Mouse (Mus musculus) testis, postnatal 14 days (tissue): ENCODE results near the gene 4930596D02Rik.

Experiments used
- DNase-seq: peaks from one replicate; pipeline ENCODE4 v3.0.0; 2021; ENCODE audit warnings: low spot score

Gene 4930596D02Rik

DNA sequence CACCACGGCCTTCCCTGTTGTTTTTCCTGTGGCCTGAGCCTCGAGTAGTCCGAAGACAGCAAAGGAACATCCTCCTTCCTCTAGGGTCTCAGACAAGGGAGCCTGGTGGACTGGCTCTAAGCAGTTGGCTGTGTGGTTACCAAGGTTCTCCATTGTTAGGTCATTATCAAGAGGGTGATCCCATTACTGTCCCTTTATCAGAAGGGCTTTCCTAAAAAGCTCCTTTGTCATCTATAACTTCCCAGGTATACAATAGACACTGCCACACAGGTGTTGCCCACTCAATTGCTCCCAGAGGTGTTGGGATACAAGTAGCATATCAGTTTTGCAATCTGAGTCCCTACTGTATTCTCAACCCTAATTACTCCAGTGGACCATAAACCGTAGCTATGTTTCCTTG, at the start of gene 4930596D02Rik:
4930596D02Rik (minus strand) TSS at position 101 of the 400 bp plus-strand sequence.
- no peak for DNase-seq

DNA sequence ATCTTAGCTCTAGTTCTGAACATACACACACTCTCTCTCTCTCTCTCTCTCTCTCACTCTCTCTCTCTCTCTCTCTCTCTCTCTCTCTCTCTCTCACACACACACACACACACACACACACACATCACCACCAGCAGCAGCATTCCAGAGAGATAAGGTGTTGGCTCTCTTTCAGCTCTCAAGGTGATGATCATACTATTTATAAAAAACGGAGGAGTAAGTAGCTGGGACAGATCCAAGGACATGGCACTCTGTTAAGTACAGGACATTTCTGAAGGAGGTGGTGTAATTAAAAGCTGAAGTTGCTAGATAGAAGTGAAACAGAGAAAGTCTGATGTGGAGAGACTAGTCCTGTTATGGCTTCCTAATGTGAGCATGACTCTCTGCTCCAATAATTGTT, 41.5 kb upstream of the 4930596D02Rik start:
- DNase-seq, result no peak

DNA sequence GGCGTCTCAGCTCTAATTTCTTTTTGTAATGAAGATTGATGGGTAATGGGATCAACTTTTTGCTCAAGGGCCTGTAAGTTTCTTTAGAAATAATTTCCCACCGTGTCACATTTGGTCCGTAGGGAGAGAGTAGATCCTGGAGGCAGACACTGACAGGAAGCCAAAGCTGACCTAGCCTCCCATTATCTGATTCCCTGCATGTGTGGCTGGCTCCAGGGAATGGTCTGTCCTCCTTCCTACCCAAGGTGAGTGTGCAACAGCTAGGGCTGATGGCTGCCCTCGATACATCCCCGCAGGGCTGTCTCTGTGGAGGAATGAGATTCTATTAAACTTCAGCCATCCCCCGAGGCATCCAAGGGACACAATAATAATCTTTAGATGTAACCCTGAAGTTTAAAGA, 33.5 kb upstream of the 4930596D02Rik start:
- DNase-seq, result no peak

DNA sequence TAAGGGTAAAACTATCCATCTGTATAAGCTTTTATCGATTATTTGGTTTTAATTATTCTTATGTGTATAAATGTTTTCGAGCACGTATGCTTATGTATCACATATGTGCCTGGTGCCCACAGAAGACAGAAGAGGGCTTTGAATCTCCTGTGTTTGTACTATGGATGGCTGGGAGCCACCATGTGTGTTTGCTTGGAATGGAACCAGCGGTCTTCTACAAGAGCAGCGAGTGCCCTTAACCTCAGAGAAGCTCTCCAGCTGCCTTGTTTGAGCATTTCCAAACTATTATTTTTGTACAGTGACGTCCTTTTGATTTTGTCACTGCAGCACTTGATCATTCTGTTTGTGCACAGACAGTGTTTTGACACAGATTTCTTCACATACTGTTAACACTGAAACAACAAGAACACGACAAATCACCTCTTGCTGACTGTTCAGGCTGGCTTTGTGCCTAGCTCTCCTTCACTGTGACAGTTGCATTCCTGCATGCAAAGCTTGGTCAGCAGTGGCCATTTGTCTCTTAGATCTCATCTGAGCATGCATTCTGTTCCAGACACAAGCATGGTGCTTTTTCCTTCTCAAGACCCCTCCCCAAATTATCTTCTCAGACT, 30.4 kb upstream of the 4930596D02Rik start:
- no peak for DNase-seq

DNA sequence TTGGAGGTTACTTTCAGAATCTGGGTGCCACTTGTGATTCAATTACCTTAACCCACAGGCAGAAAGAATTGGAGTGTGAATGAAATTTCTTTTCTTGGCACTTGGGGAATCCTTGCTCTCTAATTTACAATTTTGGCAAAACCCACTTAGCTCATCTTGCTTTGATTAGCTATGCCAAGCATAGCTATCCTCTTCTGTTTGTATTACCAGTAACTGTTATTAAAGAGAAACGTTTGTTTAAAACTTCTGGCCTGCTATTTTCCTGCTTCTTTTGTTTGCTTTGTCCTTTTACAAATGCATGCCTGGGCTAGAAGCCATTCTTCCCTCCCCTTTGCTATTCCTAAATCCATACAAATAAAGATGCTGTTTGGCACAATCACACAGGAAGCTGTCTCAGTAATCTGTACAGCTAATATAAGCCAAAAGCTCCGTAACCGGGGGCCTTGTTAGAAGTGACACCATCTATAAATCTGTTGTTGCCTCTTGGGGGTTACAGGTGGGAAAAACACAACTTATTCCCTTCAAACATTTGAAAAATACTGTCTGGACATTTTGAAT, 19.0 kb downstream of the 4930596D02Rik start:
- no peak for DNase-seq

DNA sequence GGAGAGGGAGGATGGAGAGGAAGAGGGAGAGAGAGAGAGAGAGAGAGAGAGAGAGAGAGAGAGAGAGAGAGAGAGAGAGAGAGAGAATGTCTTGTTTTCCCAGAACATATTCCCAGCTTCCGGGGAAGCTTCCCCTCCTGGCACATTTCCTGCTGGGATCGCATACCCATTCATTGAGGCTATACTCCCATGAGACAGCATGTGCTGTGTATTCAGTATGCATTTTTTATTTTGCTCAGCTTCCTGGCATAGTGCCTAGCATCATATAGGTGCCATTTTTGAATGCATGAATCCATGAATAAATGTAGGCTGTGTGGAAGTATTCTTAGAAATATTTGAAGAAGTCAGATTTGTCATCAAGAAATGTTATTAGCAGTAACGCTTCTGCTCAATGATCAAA, 31.7 kb downstream of the 4930596D02Rik start:
- DNase-seq, result no peak

DNA sequence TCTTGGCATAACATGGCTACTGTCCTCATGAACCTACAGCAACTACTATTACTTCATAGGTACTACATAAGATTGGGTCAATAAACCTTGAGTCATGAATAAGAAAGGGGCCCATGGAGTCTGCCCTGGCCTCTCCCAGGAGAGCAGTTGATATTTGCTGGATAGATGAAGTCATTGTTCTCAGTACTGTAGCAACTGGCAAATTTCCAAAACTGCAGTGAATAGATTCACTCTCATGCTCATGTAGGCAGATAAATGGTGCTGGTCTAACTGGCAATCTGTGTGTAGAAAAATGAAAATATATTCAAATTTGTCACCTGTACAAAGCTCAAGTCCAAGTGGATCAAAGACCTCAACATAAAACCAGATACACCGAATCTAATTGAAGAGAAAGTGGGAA, 38.5 kb downstream of the 4930596D02Rik start:
- DNase-seq, result no peak
